Mouse (Mus musculus): ENCODE results near the gene Vmn1r233. TPM values are rescaled to one million over a fixed set of nuclear protein-coding genes. Genes with fewer than 3 reads are reported as not detected.

The Vmn1r233 gene
- not detected for total RNA-seq (2021)

- intact Hi-C loops (cut with DNase I): no loop called here
- DNase-seq (ENCODE audit: low spot score in 2 of 2): no peak
Observed at GRCm38 (mm10) chr17:20996364-20996763, at the start of gene Vmn1r233. Vmn1r233 (minus strand) TSS chr17:20996464.

GRCm38 (mm10) chr17:21018410-21019080 is 22.3 kb upstream of the Vmn1r233 start:
- intact Hi-C loops (cut with DNase I): no loop called here
- DNase-seq (ENCODE audit: low spot score in 2 of 2): no peak

- DNase-seq (ENCODE audit: low spot score in 2 of 2): no peak
- intact Hi-C loops (cut with DNase I): loop anchor here (5.0 kb wide), 1 partner anchor 42 kb away; no protein-coding TSS in a partner anchor
Observed at GRCm38 (mm10) chr17:21009726-21010125, 13.5 kb upstream of the Vmn1r233 start.

GRCm38 (mm10) chr17:21008382-21009331 is 12.4 kb upstream of the Vmn1r233 start, which contains the start of gene Zfp160:
Zfp160 (plus strand) TSS chr17:21008903.
- DNase-seq (ENCODE audit: low spot score in 2 of 2): peak; percentile 89 to 97
- intact Hi-C loops (cut with DNase I): loop anchor here (1.0 to 5.0 kb wide), 2 partner anchors 41 to 63 kb away; partner anchors contain the start of gene Ppp2r1a

- intact Hi-C loops (cut with DNase I): no loop called here
- peak in 1 of 2 experiments; percentile 70 for DNase-seq (ENCODE audit: low spot score in 2 of 2)
Observed at GRCm38 (mm10) chr17:20993716-20994115, 2.5 kb downstream of the Vmn1r233 start.

GRCm38 (mm10) chr17:20966681-20967080 is 29.6 kb downstream of the Vmn1r233 start:
- intact Hi-C loops (cut with DNase I): loop anchor here (5.0 kb wide), 1 partner anchor 41 kb away; the partner anchor contains the start of gene Zfp160
- no peak for DNase-seq (ENCODE audit: low spot score in 2 of 2)

GRCm38 (mm10) chr17:20965421-20965820 is 30.8 kb downstream of the Vmn1r233 start:
- intact Hi-C loops (cut with DNase I): loop anchor here (5.0 kb wide), 1 partner anchor 42 kb away; the partner anchor contains the start of gene Zfp160
- no peak for DNase-seq (ENCODE audit: low spot score in 2 of 2)

- intact Hi-C loops (cut with DNase I): no loop called here
- no peak for DNase-seq (ENCODE audit: low spot score in 2 of 2)
Observed at GRCm38 (mm10) chr17:20960386-20960785, 35.9 kb downstream of the Vmn1r233 start.

- DNase-seq (ENCODE audit: low spot score in 2 of 2): no peak
- intact Hi-C loops (cut with DNase I): loop anchor here (5.0 to 10.0 kb wide), 3 partner anchors 506 to 618 kb away; partner anchors contain the start of genes Zfp51, Zfp52 and Zfp948
Observed at GRCm38 (mm10) chr17:20946636-20947035, 49.6 kb downstream of the Vmn1r233 start.

- intact Hi-C loops (cut with DNase I): loop anchor here (5.0 to 10.0 kb wide), 3 partner anchors 506 to 619 kb away; partner anchors contain the start of genes Zfp51, Zfp52 and Zfp948
- no peak for DNase-seq (ENCODE audit: low spot score in 2 of 2)
Observed at GRCm38 (mm10) chr17:20946026-20946565, 50.2 kb downstream of the Vmn1r233 start.

- intact Hi-C loops (cut with DNase I): loop anchor here (1.0 to 10.0 kb wide), 4 partner anchors 63 to 620 kb away; partner anchors contain the start of genes Zfp160, Zfp51, Zfp52 and Zfp948
- peak; percentile 99 to 100 for DNase-seq (ENCODE audit: low spot score in 2 of 2)
Observed at GRCm38 (mm10) chr17:20944985-20945891, 51.0 kb downstream of the Vmn1r233 start, which contains the start of gene Ppp2r1a. Ppp2r1a (plus strand) TSS chr17:20945311.

GRCm38 (mm10) chr17:20944226-20944625 is 52.0 kb downstream of the Vmn1r233 start:
- intact Hi-C loops (cut with DNase I): loop anchor here (10.0 kb wide), 2 partner anchors 591 to 621 kb away; partner anchors contain the start of genes Zfp52 and Zfp948
- DNase-seq (ENCODE audit: low spot score in 2 of 2): no peak

Other genes with a start within 250 kb of the Vmn1r233 start
- gene Vmn1r228, start 210.3 kb downstream of the Vmn1r233 start, total RNA-seq (2021): not detected
- gene Vmn1r229, start 184.9 kb downstream of the Vmn1r233 start, total RNA-seq (2021): under 1 TPM; 0.07 to 0.09 TPM
- gene Vmn1r230, start 156.0 kb downstream of the Vmn1r233 start, total RNA-seq (2021): not detected
- gene Vmn1r231, start 91.4 kb downstream of the Vmn1r233 start, total RNA-seq (2021): not detected
- gene Vmn1r232, start 76.8 kb downstream of the Vmn1r233 start, total RNA-seq (2021): not detected
- 100 to 1,000 TPM; 612 to 620 TPM for gene Ppp2r1a, start 51.2 kb downstream of the Vmn1r233 start, total RNA-seq (2021)
- 10 to 100 TPM; 18.5 to 21.5 TPM for gene Zfp160, start 12.4 kb upstream of the Vmn1r233 start, total RNA-seq (2021)
- gene Vmn1r234, start 229.6 kb upstream of the Vmn1r233 start, total RNA-seq (2021): not detected